Mouse (Mus musculus): Measurements from ENCODE around the gene Mfsd9. TPM values are rescaled to one million over a fixed set of nuclear protein-coding genes. Genes with fewer than 3 reads are reported as not detected.
"Not testable (repeated sequence)": the region's sequence is repeated elsewhere in the genome, so short reads cannot be mapped to it uniquely, and the experiment has no call there.

Mfsd9 gene
- polyA plus RNA-seq, 1 experiment from 2014 or later: 1.6 TPM

DNA sequence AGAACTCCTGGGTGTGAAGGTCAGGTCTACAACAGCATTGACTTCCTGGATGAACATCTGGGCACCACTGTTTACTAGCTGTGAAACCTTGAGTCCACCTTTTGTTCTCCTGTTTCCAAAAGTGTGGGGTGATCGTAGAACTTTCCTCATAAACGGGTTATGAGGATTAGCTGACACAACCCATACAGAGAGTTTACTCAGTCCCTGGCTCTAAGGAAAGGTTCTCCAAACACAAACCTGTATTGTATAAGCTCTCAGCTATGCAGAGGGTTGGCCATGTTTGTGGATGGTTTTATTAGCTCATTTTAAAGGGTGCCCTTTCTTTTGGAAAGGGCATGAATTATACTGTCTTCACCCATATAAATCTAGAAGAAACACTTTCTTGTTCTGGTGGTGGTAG lies 49.7 kb downstream of the Mfsd9 start:
- Histone ChIP-seq H3K27ac (ENCODE audit: low read length) (no peak overlapping the region), H3K9me3 (replicated peaks; ENCODE audit: control insufficient read depth, low read length) (no peaks in the 10 kb centered on the region), H3K4me2 (ENCODE audit: low read depth, low read length) (no peak overlapping the region), H3K9ac (ENCODE audit: low read length) (no peak overlapping the region), H3K27me3 (ENCODE audit: control insufficient read depth, insufficient read depth, low read length) (0 out of 2 replicates have a peak, but pooled peaks cover 2% of the 10 kb centered on the region), H3K4me1 (ENCODE audit: control insufficient read depth, insufficient read depth, low read length) (no peaks in the 10 kb centered on the region), H3K36me3 (ENCODE audit: control insufficient read depth, insufficient read depth) (no peaks in the 10 kb centered on the region), H3K4me3 (ENCODE audit: low read length) (no peak overlapping the region)
- ATAC-seq (replicated peaks; ENCODE audit: extremely low read depth, insufficient read depth, low FRiP score): no peak
- WGBS: 70% methylated on average over 2 of the region's 2 CpGs

- H3K36me3 ChIP-seq (ENCODE audit: control insufficient read depth, insufficient read depth); H3K4me3 ChIP-seq (ENCODE audit: low read length); H3K4me1 ChIP-seq (ENCODE audit: control insufficient read depth, insufficient read depth, low read length); H3K27ac ChIP-seq (ENCODE audit: low read length); H3K9me3 ChIP-seq (replicated peaks; ENCODE audit: control insufficient read depth, low read length); H3K27me3 ChIP-seq (ENCODE audit: control insufficient read depth, insufficient read depth, low read length); H3K9ac ChIP-seq (ENCODE audit: low read length); ATAC-seq (replicated peaks; ENCODE audit: extremely low read depth, insufficient read depth, low FRiP score); H3K4me2 ChIP-seq (ENCODE audit: low read depth, low read length): not testable (repeated sequence)
- 94% methylated on average over 9 of the region's 9 CpGs for WGBS
These were observed 52.2 kb downstream of the Mfsd9 start for GRCm38 (mm10) chr1:40738246-40738645.

GRCm38 (mm10) chr1:40737671-40738070 lies 52.8 kb downstream of the Mfsd9 start:
- H3K4me2 ChIP-seq (ENCODE audit: low read depth, low read length): no peak overlapping the region
- 75% methylated on average over 8 of the region's 8 CpGs for WGBS
- no peaks in the 10 kb centered on the region for H3K36me3 ChIP-seq (ENCODE audit: control insufficient read depth, insufficient read depth)
- ATAC-seq (replicated peaks; ENCODE audit: extremely low read depth, insufficient read depth, low FRiP score): no peak
- H3K4me1 ChIP-seq (ENCODE audit: control insufficient read depth, insufficient read depth, low read length): no peaks in the 10 kb centered on the region
- 0 out of 2 replicates have a peak, but pooled peaks cover 2% of the 10 kb centered on the region for H3K27me3 ChIP-seq (ENCODE audit: control insufficient read depth, insufficient read depth, low read length)
- H3K9me3 ChIP-seq (replicated peaks; ENCODE audit: control insufficient read depth, low read length): no peaks in the 10 kb centered on the region
- no peak overlapping the region for H3K9ac ChIP-seq (ENCODE audit: low read length)
- no peak overlapping the region for H3K4me3 ChIP-seq (ENCODE audit: low read length)
- H3K27ac ChIP-seq (ENCODE audit: low read length): no peak overlapping the region

DNA sequence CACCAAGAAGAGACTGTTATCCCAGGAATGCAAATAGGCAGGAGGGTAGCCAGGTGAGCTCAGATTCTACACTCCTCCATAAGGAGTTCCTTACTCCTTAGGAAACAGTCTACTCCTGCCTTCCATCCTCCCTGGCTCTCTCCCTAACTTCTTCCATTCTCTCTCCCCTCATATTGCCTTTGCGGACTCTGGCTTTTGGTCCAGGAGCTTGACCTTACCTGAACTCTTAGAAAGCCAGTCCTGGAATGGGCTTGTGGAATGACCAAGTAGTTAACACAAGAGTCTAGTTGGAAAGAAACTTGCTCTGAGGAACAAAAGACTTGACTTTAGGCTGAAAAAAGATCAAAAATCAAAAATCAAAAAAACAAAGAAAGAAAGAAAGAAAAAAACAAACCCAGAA lies 61.9 kb downstream of the Mfsd9 start:
- Histone ChIP-seq H3K27me3 (ENCODE audit: control insufficient read depth, insufficient read depth, low read length) (no peaks in the 10 kb centered on the region), H3K4me1 (ENCODE audit: control insufficient read depth, insufficient read depth, low read length) (no peaks in the 10 kb centered on the region), H3K36me3 (ENCODE audit: control insufficient read depth, insufficient read depth) (no peaks in the 10 kb centered on the region), H3K27ac (ENCODE audit: low read length) (no peak overlapping the region), H3K4me2 (ENCODE audit: low read depth, low read length) (no peak overlapping the region), H3K4me3 (ENCODE audit: low read length) (no peak overlapping the region), H3K9ac (ENCODE audit: low read length) (no peak overlapping the region), H3K9me3 (replicated peaks; ENCODE audit: control insufficient read depth, low read length) (no peaks in the 10 kb centered on the region)
- 98% methylated on average over 1 of the region's 1 CpGs for WGBS
- no peak for ATAC-seq (replicated peaks; ENCODE audit: extremely low read depth, insufficient read depth, low FRiP score)

DNA sequence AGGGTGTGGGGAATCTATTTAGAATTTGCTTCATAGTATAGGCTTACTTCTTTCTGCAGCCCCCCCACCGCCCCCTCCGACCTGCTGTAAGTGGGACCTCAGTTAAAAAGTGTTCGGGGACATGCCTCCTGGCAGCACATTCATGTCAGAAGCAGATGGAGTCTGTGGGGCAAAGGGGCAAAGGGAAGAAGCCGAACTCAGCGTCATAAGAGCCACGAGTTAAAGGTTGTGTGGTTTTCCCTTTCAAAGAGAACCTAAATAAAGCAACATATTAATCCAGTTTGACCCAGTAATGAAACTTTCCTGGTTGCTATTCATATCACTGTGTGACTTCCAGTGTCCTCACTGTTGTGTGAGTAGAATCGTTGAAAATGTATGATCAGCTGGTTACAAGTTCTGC lies 63.1 kb downstream of the Mfsd9 start:
- H3K4me1 ChIP-seq (ENCODE audit: control insufficient read depth, insufficient read depth, low read length): no peaks in the 10 kb centered on the region

DNA sequence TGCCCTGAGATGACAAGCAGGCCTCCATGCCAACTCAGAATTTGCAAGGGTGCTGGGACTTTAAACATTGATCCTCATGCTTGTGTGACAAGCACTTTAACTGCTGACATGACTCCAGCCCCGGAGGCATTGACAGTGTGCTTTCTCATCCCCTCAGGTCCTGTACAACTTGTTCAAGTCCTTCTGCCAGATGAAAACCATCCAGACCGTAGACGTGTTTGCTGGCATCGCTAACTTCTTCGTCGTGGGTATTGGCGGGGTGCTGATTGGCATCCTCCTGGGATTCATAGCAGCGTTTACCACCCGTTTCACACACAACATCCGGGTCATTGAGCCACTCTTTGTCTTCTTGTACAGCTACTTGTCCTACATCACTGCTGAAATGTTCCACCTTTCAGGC lies 64.4 kb downstream of the Mfsd9 start:
- 85% methylated on average over 10 of the region's 10 CpGs for WGBS
- Histone ChIP-seq H3K36me3 (ENCODE audit: control insufficient read depth, insufficient read depth) (no peaks in the 10 kb centered on the region), H3K9me3 (replicated peaks; ENCODE audit: control insufficient read depth, low read length) (no peaks in the 10 kb centered on the region), H3K27me3 (ENCODE audit: control insufficient read depth, insufficient read depth, low read length) (no peaks in the 10 kb centered on the region), H3K4me1 (ENCODE audit: control insufficient read depth, insufficient read depth, low read length) (no peaks in the 10 kb centered on the region), H3K4me2 (ENCODE audit: low read depth, low read length) (no peak overlapping the region), H3K9ac (ENCODE audit: low read length) (no peak overlapping the region), H3K27ac (ENCODE audit: low read length) (no peak overlapping the region), H3K4me3 (ENCODE audit: low read length) (no peak overlapping the region)
- ATAC-seq (replicated peaks; ENCODE audit: extremely low read depth, insufficient read depth, low FRiP score): no peak

More for the DNA sequence above, 63.1 kb downstream of the Mfsd9 start:
- Histone ChIP-seq H3K4me2 (ENCODE audit: low read depth, low read length) (no peak overlapping the region), H3K4me3 (ENCODE audit: low read length) (no peak overlapping the region), H3K36me3 (ENCODE audit: control insufficient read depth, insufficient read depth) (no peaks in the 10 kb centered on the region), H3K27me3 (ENCODE audit: control insufficient read depth, insufficient read depth, low read length) (no peaks in the 10 kb centered on the region), H3K9me3 (replicated peaks; ENCODE audit: control insufficient read depth, low read length) (no peaks in the 10 kb centered on the region), H3K27ac (ENCODE audit: low read length) (no peak overlapping the region), H3K9ac (ENCODE audit: low read length) (no peak overlapping the region)
- WGBS: 82% methylated on average over 7 of the region's 7 CpGs
- ATAC-seq (replicated peaks; ENCODE audit: extremely low read depth, insufficient read depth, low FRiP score): no peak

Other genes starting within 250 kb of the Mfsd9 start
- gene Slc9a4, start 210.6 kb downstream of the Mfsd9 start, polyA plus RNA-seq (2015; fragmentation: Nextera tagmentation; extraction: Ambion mirVana): 0.09 TPM in 1 of 2 replicates, not detected in the other
- 0.42 and 0.96 TPM in 2 replicates for gene Slc9a2, start 110.1 kb downstream of the Mfsd9 start, polyA plus RNA-seq (2015; fragmentation: Nextera tagmentation; extraction: Ambion mirVana)
- 49.7 and 58.2 TPM in 2 replicates for gene Tmem182, start 14.9 kb upstream of the Mfsd9 start, polyA plus RNA-seq (2015; fragmentation: Nextera tagmentation; extraction: Ambion mirVana)